Comparison of ENCODE assay signal across 18 mouse cellular contexts in the genomic region with DNA sequence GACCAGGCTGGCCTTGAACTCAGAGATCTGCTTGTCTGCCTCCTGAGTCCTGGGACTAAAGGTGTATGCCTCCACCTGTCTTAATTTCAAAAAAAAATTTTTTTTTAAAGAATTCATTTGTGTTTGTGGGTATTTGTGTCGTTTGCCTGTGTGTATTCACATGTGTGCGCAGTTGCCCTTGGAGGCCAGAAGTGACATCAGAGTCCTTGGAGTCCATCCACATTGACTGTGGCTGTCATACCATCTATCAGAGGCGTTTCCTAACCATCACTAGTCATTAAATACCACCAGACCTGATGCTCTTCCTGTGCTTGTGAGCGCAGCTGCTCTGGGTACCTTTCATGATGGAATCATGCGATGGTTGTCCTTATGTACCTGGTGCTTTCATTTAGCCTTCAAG. TPM values are rescaled to one million over a fixed set of nuclear protein-coding genes. Genes with fewer than 3 reads are reported as not detected.
"Had no signal": no experiment of that assay in that cellular context is flagged by ENCODE, and none has a peak within 500 bp of the region (broad histone marks: within the 10 kb centered on the region; RNA-seq: fewer than 3 reads in every experiment).

No protein-coding gene starts in this region.

- H3K27me3 ChIP-seq: midbrain, embryonic 13.5 days had no signal

- H3K27ac ChIP-seq: midbrain, embryonic 10.5 days; midbrain, embryonic 13.5 days; neural tube, embryonic 13.5 days; neural tube, embryonic 15.5 days had no signal

- H3K9ac ChIP-seq: lung, embryonic 14.5 days; midbrain, embryonic 13.5 days; neural tube, embryonic 13.5 days; neural tube, embryonic 15.5 days had no signal

- H3K4me3 ChIP-seq: midbrain, embryonic 10.5 days; midbrain, embryonic 13.5 days; myocyte; neural tube, embryonic 13.5 days; neural tube, embryonic 15.5 days had no signal

- H3K9me3 ChIP-seq: midbrain, embryonic 10.5 days; midbrain, embryonic 13.5 days; neural tube, embryonic 13.5 days; neural tube, embryonic 15.5 days had no signal

- H3K36me3 ChIP-seq: midbrain, embryonic 10.5 days; midbrain, embryonic 13.5 days; neural tube, embryonic 13.5 days; neural tube, embryonic 15.5 days had no signal

- ATAC-seq: midbrain, embryonic 13.5 days; midbrain, embryonic 16.5 days had no signal

- H3K4me2 ChIP-seq: lung, embryonic 14.5 days; midbrain, embryonic 13.5 days; neural tube, embryonic 13.5 days; neural tube, embryonic 15.5 days had no signal

- DNase-seq: lung, adult 18-20 months; lung, embryonic 14.5 days; lung, postnatal 10 days; lung, postnatal 4 days; retina, postnatal 1 day; right cerebral cortex, adult 18-20 months; right cerebral cortex, postnatal 25 days; right cerebral cortex, postnatal 4 days; spleen, adult 18-20 months; thymus, adult 18-20 months; thymus, postnatal 14 days; thymus, postnatal 36 days had no signal

RNA-seq across cellular contexts. Expression of gene Zc3h12a, which starts 28.0 kb away (rescaled TPM):
- polyA plus RNA-seq: midbrain, embryonic 16.5 days had no signal
